Mouse (Mus musculus) layer of hippocampus, postnatal 36 days (tissue): ENCODE measurements at regions not wholly inside any gene's neighbourhood (a gene's known extent, or its start where the extent isn't known, plus 50 kb on each side); places are given as distances from the start of the nearest gene placed in this dataset.

Experiments used
- DNase-seq, 2 experiments: peaks; one replicate each; pipeline ENCODE4 v3.0.0; 2022

DNA sequence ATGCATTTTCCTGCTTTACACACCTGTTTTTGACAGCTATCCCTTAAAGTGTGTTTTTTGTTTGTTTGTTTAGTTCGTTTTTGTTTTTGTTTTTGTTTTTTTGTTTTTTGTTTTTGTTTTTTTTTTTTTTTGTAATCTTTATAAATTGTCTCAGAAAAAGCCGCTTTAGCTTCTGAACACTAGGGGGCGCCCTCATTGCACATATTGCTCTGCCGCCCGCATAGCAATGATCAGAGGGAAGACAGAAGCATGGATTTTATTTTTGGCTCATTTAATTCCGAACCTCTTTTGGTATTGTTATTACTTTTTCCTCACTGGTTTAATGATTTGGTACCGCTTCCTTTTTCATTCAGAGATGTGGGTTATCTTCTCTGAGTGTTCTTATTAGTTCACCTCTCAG is 569.9 kb upstream of the Gm10800 start:
- DNase-seq: peak; percentile 15 to 35
